Mouse (Mus musculus) erythroblast, embryonic 14.5 days (primary cell): ENCODE data around the gene Stat1. TPM values are rescaled to one million over a fixed set of nuclear protein-coding genes. Genes with fewer than 3 reads are reported as not detected.

Source experiments
- H3K27me3 ChIP-seq: 2 replicates; pipeline ENCODE4 v1.6.1; 2012; ENCODE audit warnings: inconsistent platforms; ENCODE audit not compliant: control insufficient read depth
- H3K36me3 ChIP-seq: 2 replicates; pipeline ENCODE4 v1.6.1; 2012; ENCODE audit warnings: mild to moderate bottlenecking, inconsistent platforms; ENCODE audit not compliant: control insufficient read depth
- H3K4me1 ChIP-seq: 2 replicates; pipeline ENCODE4 v1.6.1; 2012; ENCODE audit warnings: inconsistent platforms; ENCODE audit not compliant: control insufficient read depth
- H3K4me3 ChIP-seq: replicated peaks from 2 replicates; pipeline ENCODE3; 2012; ENCODE audit warnings: moderate library complexity, mild to moderate bottlenecking, inconsistent platforms
- H3K9me3 ChIP-seq: 2 replicates; pipeline ENCODE4 v1.6.1; 2012; ENCODE audit warnings: low read length, inconsistent platforms, mixed read lengths; ENCODE audit not compliant: control insufficient read depth
- GATA1 ChIP-seq: IDR thresholded peaks from 2 replicates; pipeline ENCODE4 v1.6.1; 2012; ENCODE audit warnings: low read length, inconsistent platforms, mixed read lengths
- TAL1 ChIP-seq: IDR thresholded peaks from 3 replicates; pipeline ENCODE4 v1.6.1; 2012; ENCODE audit warnings: low read length, inconsistent platforms, mixed read lengths
- polyA plus RNA-seq: library from polyadenylated mRNA; stranded (reverse); fragments of >175 nt; gene quantifications from 2 replicates; pipeline ENCODE4 v1.2.3, GENCODE M21; 2012

Stat1 gene
- polyA plus RNA-seq, 1 experiment: 0.43 TPM

DNA sequence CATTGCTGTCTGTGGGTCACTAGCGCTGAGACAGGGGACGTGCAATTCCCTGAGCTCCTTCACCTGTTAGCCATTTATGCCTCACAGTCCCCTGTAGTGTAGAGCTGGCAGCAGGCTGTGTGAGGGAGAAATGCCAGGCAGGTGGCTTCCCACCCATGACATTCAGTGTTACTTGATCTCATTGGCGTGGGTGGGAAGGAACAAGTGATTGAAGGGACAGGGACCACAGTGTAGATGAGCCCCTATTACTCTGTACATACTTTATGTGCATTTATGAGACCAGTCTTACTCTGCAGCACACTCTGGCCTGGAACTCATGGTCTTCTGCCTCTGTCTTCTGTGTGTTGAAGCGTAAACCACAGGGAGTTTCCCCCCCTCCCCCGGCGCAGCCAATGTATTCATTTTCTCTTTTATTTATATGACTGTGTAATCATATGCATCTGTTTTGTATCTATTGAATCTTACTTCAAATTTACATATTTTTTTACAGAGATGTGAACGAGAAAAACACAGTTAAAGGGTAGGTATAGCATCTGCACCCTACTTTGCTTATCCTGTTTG, 24.4 kb downstream of the Stat1 start:
- no peaks in the 10 kb centered on the region for H3K9me3 ChIP-seq
- H3K36me3 ChIP-seq: peaks cover 55% of the 10 kb centered on the region
- TF ChIP-seq TAL1 (no peak), GATA1 (no peak)
- no peak overlapping the region for H3K4me3 ChIP-seq
- no peaks in the 10 kb centered on the region for H3K27me3 ChIP-seq
- H3K4me1 ChIP-seq: no peaks in the 10 kb centered on the region

GRCm38 (mm10) chr1:52144907-52145306, 25.7 kb downstream of the Stat1 start:
- Histone ChIP-seq H3K4me3 (no peak overlapping the region), H3K36me3 (peaks cover 47% of the 10 kb centered on the region), H3K27me3 (no peaks in the 10 kb centered on the region), H3K4me1 (peaks cover 2% of the 10 kb centered on the region), H3K9me3 (no peaks in the 10 kb centered on the region)
- TF ChIP-seq GATA1 (no peak), TAL1 (no peak)

DNA sequence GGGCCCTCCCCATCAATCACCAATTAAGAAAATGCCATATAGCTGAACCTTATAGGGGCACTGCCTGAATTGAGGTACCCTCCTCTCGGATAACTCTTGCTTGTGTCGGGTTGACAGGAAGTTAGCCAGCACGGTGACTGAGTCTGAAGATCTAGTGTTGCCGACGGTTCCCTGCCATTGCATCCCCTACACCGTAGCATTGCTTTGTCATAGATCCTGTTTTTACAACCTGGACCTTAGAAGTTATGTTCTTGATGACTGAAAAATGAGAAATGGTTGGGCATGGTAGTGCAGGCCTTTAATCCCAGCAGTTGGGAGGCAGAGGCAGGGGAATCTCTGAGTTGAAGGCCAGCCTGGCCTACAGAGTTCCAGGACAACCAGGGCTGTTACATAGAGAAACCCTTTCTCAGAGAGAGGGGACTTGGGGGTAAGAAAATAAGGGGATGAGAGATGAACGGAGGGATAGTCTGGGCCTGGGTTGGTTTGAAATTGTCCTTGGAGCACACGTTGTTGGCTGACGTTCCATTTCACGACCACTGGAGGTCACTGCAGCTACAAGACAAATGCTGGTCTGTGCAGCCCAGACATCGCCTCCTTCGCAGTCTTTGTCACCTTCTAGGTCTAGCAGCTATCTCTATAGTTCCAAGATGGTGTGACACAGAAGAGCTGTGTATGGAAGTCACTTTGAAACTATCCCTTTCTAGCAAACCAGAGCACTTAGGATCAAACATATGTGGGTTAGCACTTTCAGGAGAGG, 27.2 kb downstream of the Stat1 start:
- H3K27me3 ChIP-seq: no peaks in the 10 kb centered on the region
- no peaks in the 10 kb centered on the region for H3K9me3 ChIP-seq
- TF ChIP-seq TAL1: no peak
- TF ChIP-seq GATA1: no peak
- peaks cover 14% of the 10 kb centered on the region for H3K4me1 ChIP-seq
- H3K4me3 ChIP-seq: no peak overlapping the region
- H3K36me3 ChIP-seq: peaks cover 52% of the 10 kb centered on the region

GRCm38 (mm10) chr1:52147431-52147830, 28.2 kb downstream of the Stat1 start:
- Histone ChIP-seq H3K4me3 (no peak overlapping the region), H3K27me3 (no peaks in the 10 kb centered on the region), H3K9me3 (no peaks in the 10 kb centered on the region), H3K4me1 (peaks cover 14% of the 10 kb centered on the region), H3K36me3 (peaks cover 54% of the 10 kb centered on the region)
- TF ChIP-seq GATA1 (no peak), TAL1 (no peak)

DNA sequence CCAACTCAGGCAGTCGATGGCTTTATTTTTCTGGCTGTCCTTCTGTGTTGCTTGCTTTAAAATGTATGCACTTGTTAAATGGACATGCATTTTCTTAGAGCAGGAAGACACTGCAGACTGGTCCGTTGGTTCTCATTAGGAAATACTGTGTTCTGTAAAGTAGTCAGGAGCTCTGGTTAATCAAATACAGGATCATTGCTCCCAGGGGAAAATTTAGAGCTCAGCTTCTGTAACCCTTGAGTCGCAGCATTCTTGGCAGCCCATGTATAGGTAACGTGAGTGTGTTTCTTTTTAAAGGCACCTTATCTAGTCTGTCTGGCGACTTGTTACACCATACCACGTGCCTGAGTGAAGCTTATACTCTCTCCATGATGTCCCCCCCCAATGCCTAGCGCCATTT, 28.9 kb downstream of the Stat1 start:
- H3K4me1 ChIP-seq: peaks cover 14% of the 10 kb centered on the region
- H3K4me3 ChIP-seq: no peak overlapping the region
- no peaks in the 10 kb centered on the region for H3K27me3 ChIP-seq
- H3K36me3 ChIP-seq: peaks cover 53% of the 10 kb centered on the region
- no peaks in the 10 kb centered on the region for H3K9me3 ChIP-seq
- TF ChIP-seq GATA1 (no peak), TAL1 (no peak)

GRCm38 (mm10) chr1:52148696-52149095, 29.5 kb downstream of the Stat1 start:
- H3K4me3 ChIP-seq: no peak overlapping the region
- no peaks in the 10 kb centered on the region for H3K27me3 ChIP-seq
- peaks cover 49% of the 10 kb centered on the region for H3K36me3 ChIP-seq

GRCm38 (mm10) chr1:52149934-52150346, 30.7 kb downstream of the Stat1 start:
- Histone ChIP-seq H3K27me3 (no peaks in the 10 kb centered on the region), H3K9me3 (no peaks in the 10 kb centered on the region), H3K4me1 (peaks cover 14% of the 10 kb centered on the region), H3K4me3 (no peak overlapping the region), H3K36me3 (peaks cover 51% of the 10 kb centered on the region)
- TF ChIP-seq TAL1 (no peak), GATA1 (no peak)

More at GRCm38 (mm10) chr1:52148696-52149095, 29.5 kb downstream of the Stat1 start:
- no peak for TF ChIP-seq TAL1
- TF ChIP-seq GATA1: no peak
- Histone ChIP-seq H3K9me3 (no peaks in the 10 kb centered on the region), H3K4me1 (peaks cover 14% of the 10 kb centered on the region)

DNA sequence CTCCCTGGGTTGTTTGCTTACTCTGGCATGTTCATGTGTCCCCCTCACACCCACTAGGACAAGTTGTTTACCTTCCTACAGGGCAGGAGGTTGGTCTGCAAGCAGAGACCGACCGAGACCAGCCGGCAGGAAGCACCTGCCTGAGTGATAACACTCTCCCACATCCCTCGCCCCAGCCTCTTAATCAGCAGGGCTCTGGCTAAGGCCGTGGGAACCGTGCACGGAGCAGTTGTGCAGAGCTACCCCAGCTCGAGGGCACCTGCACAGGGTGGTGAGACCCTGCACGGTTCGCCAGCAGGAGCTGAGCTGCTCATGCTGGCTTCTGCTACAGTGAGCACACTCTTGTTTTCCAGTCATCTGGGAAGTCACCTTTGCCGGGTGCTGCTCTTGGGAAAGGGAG, 31.4 kb downstream of the Stat1 start:
- peaks cover 53% of the 10 kb centered on the region for H3K36me3 ChIP-seq
- no peak for TF ChIP-seq TAL1
- TF ChIP-seq GATA1: no peak
- H3K9me3 ChIP-seq: no peaks in the 10 kb centered on the region
- H3K27me3 ChIP-seq: no peaks in the 10 kb centered on the region
- H3K4me1 ChIP-seq: peaks cover 14% of the 10 kb centered on the region
- no peak overlapping the region for H3K4me3 ChIP-seq

GRCm38 (mm10) chr1:52151166-52151565, 31.9 kb downstream of the Stat1 start:
- H3K27me3 ChIP-seq: no peaks in the 10 kb centered on the region
- peaks cover 14% of the 10 kb centered on the region for H3K4me1 ChIP-seq
- H3K4me3 ChIP-seq: no peak overlapping the region
- TF ChIP-seq GATA1: no peak
- no peaks in the 10 kb centered on the region for H3K9me3 ChIP-seq
- H3K36me3 ChIP-seq: peaks cover 54% of the 10 kb centered on the region
